11 mouse cellular contexts compared by ENCODE assay signal in genomic region chr9:102733459-102733858, GRCm38 (mm10). TPM values are rescaled to one million over a fixed set of nuclear protein-coding genes. Genes with fewer than 3 reads are reported as not detected.
DNase-seq lines count a peak whose midpoint lies in the region; ATAC-seq and TF ChIP-seq lines count a peak whose summit lies in the region.
"Had no signal": no experiment of that assay in that cellular context is flagged by ENCODE, and none has a peak within 500 bp of the region (broad histone marks: within the 10 kb centered on the region; RNA-seq: fewer than 3 reads in every experiment).

No protein-coding gene starts in this region.

- H3K27me3 ChIP-seq in hindbrain, embryonic 11.5 days (ENCODE audit: control insufficient read depth, insufficient read depth, low read length) = no peaks in the 10 kb centered on the region
- no peaks in the 10 kb centered on the region for H3K27me3 ChIP-seq in hindbrain, postnatal 0 days (ENCODE audit: insufficient read depth, low read length)
- H3K27me3 ChIP-seq in myocyte (ENCODE audit: control insufficient read depth, insufficient read depth, insufficient read length) = no peaks in the 10 kb centered on the region

- peaks cover 27% of the 10 kb centered on the region for H3K36me3 ChIP-seq in hindbrain, embryonic 11.5 days (ENCODE audit: control insufficient read depth, insufficient read depth, low read length)
- peaks cover 51% of the 10 kb centered on the region for H3K36me3 ChIP-seq in hindbrain, postnatal 0 days (ENCODE audit: insufficient read depth, low read length)
- peaks cover 39% of the 10 kb centered on the region for H3K36me3 ChIP-seq in myocyte (ENCODE audit: control insufficient read depth, insufficient read depth)

- no peaks in the 10 kb centered on the region for H3K4me1 ChIP-seq in hindbrain, embryonic 11.5 days (replicated peaks; ENCODE audit: control insufficient read depth, insufficient read depth, low read length)
- H3K4me1 ChIP-seq in hindbrain, postnatal 0 days (ENCODE audit: insufficient read depth, low read length) = no peaks in the 10 kb centered on the region
- H3K4me1 ChIP-seq in lung, adult 2 months (ENCODE audit: control insufficient read depth, insufficient read depth, low read length) = peaks cover 41% of the 10 kb centered on the region
- H3K4me1 ChIP-seq in brown adipose tissue, adult 24 weeks (ENCODE audit: control insufficient read depth, insufficient read depth, insufficient read length, low read length) = peaks cover 41% of the 10 kb centered on the region

- ATAC-seq in hindbrain, embryonic 11.5 days (ENCODE audit: low FRiP score) = peak; percentile 19; the same call in 1 of the 2 replicates
- no peak for ATAC-seq in hindbrain, postnatal 0 days

- no peak for DNase-seq in hindbrain, embryonic 11.5 days (ENCODE audit: low spot score)
- DNase-seq in hindbrain, postnatal 0 days (ENCODE audit: low spot score) = no peak
- no peak for DNase-seq in lung, adult 2 months
- DNase-seq in lung, adult 18-20 months = no peak
- DNase-seq in left cerebral cortex, adult 2 months (ENCODE audit: extremely low spot score in 1 of 2, low spot score in 2 of 2) = no peak
- DNase-seq: adrenal gland, postnatal 25 days; thymus, adult 18-20 months had no signal

- no peak overlapping the region for H3K4me3 ChIP-seq in hindbrain, embryonic 11.5 days (ENCODE audit: low read depth, low read length)
- H3K4me3 ChIP-seq in hindbrain, postnatal 0 days (ENCODE audit: low read length) = no peak overlapping the region
- no peak overlapping the region for H3K4me3 ChIP-seq in lung, adult 2 months (replicated peaks; ENCODE audit: extremely low read depth, low read depth, low read length)
- H3K4me3 ChIP-seq in brown adipose tissue, adult 24 weeks (ENCODE audit: insufficient read depth, low read depth, low read length) = no peak overlapping the region
- no peak overlapping the region for H3K4me3 ChIP-seq in myocyte
- H3K4me3 ChIP-seq in left cerebral cortex, adult 2 months = no peak overlapping the region
- H3K4me3 ChIP-seq: hindbrain, embryonic 10.5 days; layer of hippocampus, adult 2 months had no signal

- intact Hi-C loops in left cerebral cortex, adult 2 months (cut with DNase I) = no loop called here

- H3K79me2 ChIP-seq in myocyte (ENCODE audit: control insufficient read depth, insufficient read depth) = no peaks in the 10 kb centered on the region

- WGBS in hindbrain, embryonic 11.5 days = 92% methylated on average over 5 of the region's 5 CpGs
- 95% methylated on average over 5 of the region's 5 CpGs for WGBS in hindbrain, postnatal 0 days
- WGBS in lung, adult 2 months = 62% methylated on average over 5 of the region's 5 CpGs

- no peak overlapping the region for H3ac ChIP-seq in myocyte (ENCODE audit: control insufficient read depth, insufficient read length)

- peak; percentile 8; the same call in 1 of the 2 replicates for TF ChIP-seq POLR2A in lung, adult 2 months (IDR thresholded peaks at IDR 0.05; ENCODE audit: borderline replicate concordance, extremely low read depth, low read depth, low read length)
- TF ChIP-seq POLR2A in myocyte (IDR thresholded peaks at IDR 0.05; ENCODE audit: insufficient read length, low read depth) = no peak

- TF ChIP-seq CTCF in hindbrain, postnatal 0 days (IDR thresholded peaks at IDR 0.05; ENCODE audit: low read depth) = no peak
- no peak for TF ChIP-seq CTCF in lung, adult 2 months (IDR thresholded peaks at IDR 0.05; ENCODE audit: insufficient read depth, low read length)
- no peak for TF ChIP-seq CTCF in left cerebral cortex, adult 2 months (IDR thresholded peaks at IDR 0.05)

- no peak overlapping the region for H3K9ac ChIP-seq in hindbrain, embryonic 11.5 days (ENCODE audit: low read depth, low read length)
- H3K9ac ChIP-seq in hindbrain, postnatal 0 days (replicated peaks; ENCODE audit: low read length) = no peak overlapping the region

- no peaks in the 10 kb centered on the region for H3K9me3 ChIP-seq in hindbrain, embryonic 11.5 days (ENCODE audit: control insufficient read depth, low read length)
- H3K9me3 ChIP-seq in hindbrain, postnatal 0 days (ENCODE audit: low read length) = no peaks in the 10 kb centered on the region
- H3K9me3 ChIP-seq: hindbrain, embryonic 10.5 days had no signal

- H3K27ac ChIP-seq in hindbrain, embryonic 11.5 days (ENCODE audit: low read depth, low read length) = no peak overlapping the region
- no peak overlapping the region for H3K27ac ChIP-seq in hindbrain, postnatal 0 days
- peak overlapping the region; percentile 4 for H3K27ac ChIP-seq in brown adipose tissue, adult 24 weeks (replicated peaks; ENCODE audit: low read depth, low read length)
- H3K27ac ChIP-seq in left cerebral cortex, adult 2 months = no peak overlapping the region
- H3K27ac ChIP-seq: hindbrain, embryonic 10.5 days; layer of hippocampus, adult 2 months had no signal

- H3K4me2 ChIP-seq in hindbrain, embryonic 11.5 days (replicated peaks; ENCODE audit: low read depth, low read length) = no peak overlapping the region
- H3K4me2 ChIP-seq in hindbrain, postnatal 0 days (ENCODE audit: low read depth, low read length) = no peak overlapping the region
- no peak overlapping the region for H3K4me2 ChIP-seq in myocyte (ENCODE audit: low read depth)

TF ChIP-seq in myocyte, 11 proteins besides CTCF, POLR2A, EP300 and RAD21:
- TF ChIP-seq POLR2AphosphoS2 (IDR thresholded peaks at IDR 0.05; ENCODE audit: insufficient read length, low read depth) = peak; percentile 70
- no peak for TF ChIP-seq CEBPB (IDR thresholded peaks at IDR 0.05; ENCODE audit: insufficient read depth, poor library complexity, severe bottlenecking)
- TF ChIP-seq TCF3 (IDR thresholded peaks at IDR 0.05; ENCODE audit: insufficient read length, low read depth) = no peak
- no peak for TF ChIP-seq MAX (IDR thresholded peaks at IDR 0.05; ENCODE audit: low read depth)
- TF ChIP-seq MYOG (IDR thresholded peaks at IDR 0.05; ENCODE audit: control insufficient read depth in 1 of 3, insufficient read depth in 1 of 3, insufficient read length in 2 of 3, low read depth in 2 of 3) = no peak
TF ChIP-seq in myocyte: peak in this region for 1.

RNA-seq across cellular contexts. Expression of gene Amotl2, which starts 17.0 kb away (rescaled TPM):
- 39.7 and 47.8 TPM in 2 replicates for polyA plus RNA-seq in hindbrain, embryonic 11.5 days (2014; fragmentation: Nextera tagmentation; extraction: Ambion mirVana)
- total RNA-seq in hindbrain, postnatal 0 days (2014; rRNA removed) = 116 and 162 TPM in 2 replicates
- 27.3 and 31.0 TPM in 2 replicates for polyA plus RNA-seq in hindbrain, postnatal 0 days (2015; fragmentation: Nextera tagmentation; extraction: Ambion mirVana)
- 82.6 and 101 TPM in 2 replicates for polyA plus RNA-seq in lung, adult 2 months (2012; rRNA removed)
- 33.0 and 42.2 TPM in 2 replicates for polyA plus RNA-seq in brown adipose tissue, adult 24 weeks (2012; ENCODE audit: insufficient read depth, insufficient read length, missing spikeins)
- 67.2 TPM for polyA plus RNA-seq in myocyte (2012; fragmentation: generic; extraction: Trizol)
- 10 to 100 TPM; 21.3 to 22.4 TPM for total RNA-seq in left cerebral cortex, adult 2 months (2021)
